Mouse (Mus musculus) ES-Bruce4 (cell line): ENCODE data around the gene Kcnj10. TPM values are rescaled to one million over a fixed set of nuclear protein-coding genes. Genes with fewer than 3 reads are reported as not detected.
A peak's percentile ranks its signal among the peaks of the same experiment; 100 is the strongest.

Source experiments
- H3K27ac ChIP-seq: 2 replicates; pipeline ENCODE4 v1.5.1; 2012; ENCODE audit warnings: low read length, inconsistent platforms; ENCODE audit not compliant: insufficient read depth
- H3K27me3 ChIP-seq: 2 replicates; pipeline ENCODE4 v1.6.1; 2012; ENCODE audit warnings: mild to moderate bottlenecking, low read length, inconsistent platforms; ENCODE audit not compliant: control insufficient read depth, poor library complexity, insufficient read depth, severe bottlenecking
- H3K36me3 ChIP-seq: 2 replicates; pipeline ENCODE4 v1.6.1; 2012; ENCODE audit warnings: inconsistent platforms, mild to moderate bottlenecking, low read length, moderate library complexity; ENCODE audit not compliant: control insufficient read depth, poor library complexity, insufficient read depth, severe bottlenecking
- H3K4me1 ChIP-seq: one replicate; pipeline ENCODE4 v1.8.1; 2011; ENCODE audit warnings: low read length; ENCODE audit not compliant: control insufficient read depth, insufficient read depth
- H3K4me3 ChIP-seq: 2 replicates; pipeline ENCODE4 v1.5.1; 2011; ENCODE audit warnings: low read depth, mild to moderate bottlenecking, low read length
- H3K9ac ChIP-seq: 2 replicates; pipeline ENCODE4 v1.6.1; 2012; ENCODE audit warnings: low read depth, mild to moderate bottlenecking, inconsistent platforms; ENCODE audit not compliant: poor library complexity, severe bottlenecking
- H3K9me3 ChIP-seq: replicated peaks from 2 replicates; pipeline ENCODE4 v1.6.1; 2012; ENCODE audit warnings: mild to moderate bottlenecking, low read length, inconsistent platforms; ENCODE audit not compliant: control insufficient read depth, poor library complexity, insufficient read depth, severe bottlenecking
- CTCF ChIP-seq: IDR thresholded peaks from one replicate; pipeline ENCODE4 v1.8.1; 2011; ENCODE audit warnings: low read depth, low read length
- EP300 ChIP-seq: IDR thresholded peaks from 2 replicates; pipeline ENCODE4 v1.6.1; 2011; ENCODE audit warnings: low read depth, low read length; ENCODE audit not compliant: insufficient read depth
- POLR2A ChIP-seq: IDR thresholded peaks from one replicate; pipeline ENCODE4 v1.8.1; 2011; ENCODE audit warnings: low read length; ENCODE audit not compliant: insufficient read depth
- polyA plus RNA-seq: library from polyadenylated mRNA; stranded (reverse); fragments of >200 nt; gene quantifications from 2 replicates; pipeline ENCODE4 v1.2.4, GENCODE M21; 2011; ENCODE audit warnings: low read depth; ENCODE audit not compliant: missing spikeins, insufficient read depth, insufficient read length

Gene Kcnj10
- polyA plus RNA-seq, 1 experiment = 1.0 TPM

- Histone ChIP-seq H3K9ac (no peak overlapping the region), H3K27ac (no peak overlapping the region), H3K27me3 (no peaks in the 10 kb centered on the region), H3K4me1 (no peaks in the 10 kb centered on the region), H3K36me3 (no peaks in the 10 kb centered on the region), H3K9me3 (no peaks in the 10 kb centered on the region), H3K4me3 (no peak overlapping the region)
- no peak for TF ChIP-seq EP300
- TF ChIP-seq CTCF = peak; percentile 84
These were observed 23.7 kb downstream of the Kcnj10 start for GRCm38 (mm10) chr1:172364684-172365083.

GRCm38 (mm10) chr1:172368768-172369418, 27.9 kb downstream of the Kcnj10 start:
- H3K27me3 ChIP-seq = no peaks in the 10 kb centered on the region
- H3K36me3 ChIP-seq = no peaks in the 10 kb centered on the region
- H3K9ac ChIP-seq = 0 out of 2 replicates have a peak overlapping the region, but pooled peaks have one; percentile 4
- H3K9me3 ChIP-seq = no peaks in the 10 kb centered on the region
- H3K4me1 ChIP-seq = no peaks in the 10 kb centered on the region
- no peak overlapping the region for H3K27ac ChIP-seq
- TF ChIP-seq CTCF = peak; percentile 67
- no peak for TF ChIP-seq POLR2A
- TF ChIP-seq EP300 = no peak
- H3K4me3 ChIP-seq = peak overlapping the region; percentile 69

DNA sequence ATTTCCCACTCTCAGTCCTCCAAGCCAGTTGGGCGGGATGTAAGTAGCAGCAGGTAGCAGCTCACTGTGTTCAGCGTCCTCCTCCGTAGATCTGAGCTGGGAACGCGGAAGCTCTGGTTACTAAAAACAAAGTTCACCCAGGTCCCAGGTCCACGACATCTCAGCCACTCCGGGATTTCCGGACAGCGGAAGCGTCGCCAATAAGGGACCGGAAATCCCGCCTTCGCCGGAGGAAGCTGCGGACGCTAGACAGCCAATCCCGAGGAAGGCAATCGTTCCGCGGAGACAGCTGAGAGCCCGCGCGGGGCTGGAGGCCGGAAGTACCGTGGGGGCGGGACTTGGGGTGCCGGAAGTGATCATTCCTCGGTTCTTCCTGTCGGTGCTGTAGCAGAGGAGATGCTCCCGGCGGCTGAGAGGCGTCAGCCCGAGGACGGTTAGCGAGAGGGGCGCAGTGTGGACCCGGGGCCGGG, 35.2 kb downstream of the Kcnj10 start, which contains the start of gene Pigm:
Pigm (plus strand) TSS at position 349 of the 470 bp plus-strand sequence.
- H3K4me1 ChIP-seq = no peaks in the 10 kb centered on the region
- peak within 1 kb of the TSS; percentile 84 for H3K9ac ChIP-seq
- H3K27me3 ChIP-seq = no peaks in the 10 kb centered on the region
- H3K4me3 ChIP-seq = peak within 1 kb of the TSS; percentile 92
- H3K27ac ChIP-seq = no peak within 1 kb of the TSS; the same call in 1 of the 2 replicates
- no peaks in the 10 kb centered on the region for H3K9me3 ChIP-seq
- peaks cover 14% of the 10 kb centered on the region; the same call in 1 of the 2 replicates for H3K36me3 ChIP-seq
- TF ChIP-seq POLR2A (no peak), EP300 (no peak), CTCF (no peak)

DNA sequence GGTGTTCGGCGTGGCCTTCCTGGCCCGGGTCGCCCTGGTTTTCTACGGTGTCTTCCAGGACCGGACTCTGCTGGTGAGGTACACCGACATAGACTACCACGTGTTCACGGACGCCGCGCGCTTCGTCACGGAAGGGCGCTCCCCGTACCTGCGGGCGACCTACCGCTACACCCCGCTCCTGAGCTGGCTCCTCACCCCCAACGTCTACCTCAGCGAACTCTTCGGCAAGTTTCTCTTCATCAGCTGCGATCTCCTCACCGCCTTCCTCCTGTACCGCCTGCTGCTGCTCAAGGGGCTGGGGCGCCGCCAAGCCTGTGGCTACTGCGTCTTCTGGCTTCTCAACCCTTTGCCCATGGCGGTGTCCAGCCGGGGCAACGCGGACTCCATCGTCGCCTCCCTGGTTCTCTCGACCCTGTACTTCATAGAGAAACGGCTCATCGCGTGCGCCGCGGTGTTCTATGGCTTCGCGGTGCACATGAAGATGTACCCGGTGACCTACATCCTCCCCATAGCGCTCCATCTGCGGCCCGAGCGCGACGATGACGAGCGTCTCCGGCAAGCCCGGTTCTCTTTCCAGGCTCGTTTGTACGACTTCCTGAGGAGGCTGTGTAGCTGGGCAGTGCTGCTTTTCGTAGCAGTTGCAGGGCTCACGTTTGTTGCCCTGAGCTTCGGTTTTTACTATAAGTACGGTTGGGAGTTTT, 35.9 kb downstream of the Kcnj10 start:
- H3K27me3 ChIP-seq = no peaks in the 10 kb centered on the region
- H3K4me3 ChIP-seq = peak overlapping the region; percentile 92
- no peak for TF ChIP-seq CTCF
- TF ChIP-seq POLR2A = no peak
- no peak for TF ChIP-seq EP300
- H3K27ac ChIP-seq = no peak overlapping the region
- no peaks in the 10 kb centered on the region for H3K9me3 ChIP-seq
- peak overlapping the region; percentile 84 for H3K9ac ChIP-seq
- H3K36me3 ChIP-seq = peaks cover 14% of the 10 kb centered on the region; the same call in 1 of the 2 replicates
- H3K4me1 ChIP-seq = no peaks in the 10 kb centered on the region

GRCm38 (mm10) chr1:172380066-172380465, 39.1 kb downstream of the Kcnj10 start:
- Histone ChIP-seq H3K27ac (no peak overlapping the region), H3K4me1 (no peaks in the 10 kb centered on the region), H3K27me3 (no peaks in the 10 kb centered on the region), H3K4me3 (no peak overlapping the region), H3K36me3 (peaks cover 14% of the 10 kb centered on the region; the same call in 1 of the 2 replicates), H3K9ac (no peak overlapping the region), H3K9me3 (no peaks in the 10 kb centered on the region)
- TF ChIP-seq EP300 = no peak
- no peak for TF ChIP-seq POLR2A
- TF ChIP-seq CTCF = no peak

- H3K4me3 ChIP-seq = no peak overlapping the region
- H3K27ac ChIP-seq = no peak overlapping the region
- H3K27me3 ChIP-seq = no peaks in the 10 kb centered on the region
- TF ChIP-seq EP300 = no peak
- no peak for TF ChIP-seq CTCF
- TF ChIP-seq POLR2A = no peak
- peaks cover 14% of the 10 kb centered on the region; the same call in 1 of the 2 replicates for H3K36me3 ChIP-seq
- H3K4me1 ChIP-seq = no peaks in the 10 kb centered on the region
- H3K9me3 ChIP-seq = no peaks in the 10 kb centered on the region
- no peak overlapping the region for H3K9ac ChIP-seq
These were observed 41.1 kb downstream of the Kcnj10 start for GRCm38 (mm10) chr1:172382090-172382489.
